Mouse (Mus musculus): ENCODE data around the gene Clec2g.
"Not testable (repeated sequence)": the region's sequence is repeated elsewhere in the genome, so short reads cannot be mapped to it uniquely, and the experiment has no call there.

Gene Clec2g

GRCm38 (mm10) chr6:128934081-128934480, at the start of gene Clec2g:
Gene Clec2g (plus strand): TSS chr6:128934381.
- DNase-seq = not testable (repeated sequence)

- DNase-seq = not testable (repeated sequence)
Observed at GRCm38 (mm10) chr6:128887091-128887790, 46.9 kb upstream of the Clec2g start, which contains the start of gene Clec2i. Gene Clec2i (plus strand): TSS chr6:128887588.

GRCm38 (mm10) chr6:128888834-128889233, 45.3 kb upstream of the Clec2g start:
- no peak for DNase-seq

- DNase-seq = no peak
Observed at GRCm38 (mm10) chr6:128890948-128891355, 43.2 kb upstream of the Clec2g start, which contains the start of gene BC035044. Gene BC035044 (minus strand): TSS chr6:128891126.

- no peak for DNase-seq
Observed at GRCm38 (mm10) chr6:128895404-128896001, 38.7 kb upstream of the Clec2g start.

- DNase-seq = no peak
Observed at GRCm38 (mm10) chr6:128900044-128900443, 34.1 kb upstream of the Clec2g start.

GRCm38 (mm10) chr6:128900796-128901552, 33.2 kb upstream of the Clec2g start:
- DNase-seq = not testable (repeated sequence)

- no peak for DNase-seq
Observed at GRCm38 (mm10) chr6:128913598-128914254, 20.5 kb upstream of the Clec2g start.

GRCm38 (mm10) chr6:128917322-128917721, 16.9 kb upstream of the Clec2g start:
- DNase-seq = no peak

GRCm38 (mm10) chr6:128933050-128933449, 1.1 kb upstream of the Clec2g start:
- no peak for DNase-seq

GRCm38 (mm10) chr6:128935889-128936665, 1.9 kb downstream of the Clec2g start:
- DNase-seq = not testable (repeated sequence)

GRCm38 (mm10) chr6:128941646-128942421, 7.7 kb downstream of the Clec2g start:
- no peak for DNase-seq

- DNase-seq = no peak
Observed at GRCm38 (mm10) chr6:128945564-128945963, 11.4 kb downstream of the Clec2g start.

- no peak for DNase-seq
Observed at GRCm38 (mm10) chr6:128961110-128961509, 26.9 kb downstream of the Clec2g start.

GRCm38 (mm10) chr6:128962108-128962507, 27.9 kb downstream of the Clec2g start:
- DNase-seq = not testable (repeated sequence)

- no peak for DNase-seq
Observed at GRCm38 (mm10) chr6:128964519-128964918, 30.3 kb downstream of the Clec2g start.

- DNase-seq = no peak
Observed at GRCm38 (mm10) chr6:128968463-128968862, 34.3 kb downstream of the Clec2g start.

- no peak for DNase-seq
Observed at GRCm38 (mm10) chr6:128969741-128970140, 35.6 kb downstream of the Clec2g start.

GRCm38 (mm10) chr6:128970508-128971393, 36.6 kb downstream of the Clec2g start:
- DNase-seq = not testable (repeated sequence)

GRCm38 (mm10) chr6:128971394-128972039, 37.3 kb downstream of the Clec2g start:
- DNase-seq = no peak

Measured in lung, postnatal 4 days (tissue).